Mouse (Mus musculus): Measurements from ENCODE around the gene Ssc5d.

DNA sequence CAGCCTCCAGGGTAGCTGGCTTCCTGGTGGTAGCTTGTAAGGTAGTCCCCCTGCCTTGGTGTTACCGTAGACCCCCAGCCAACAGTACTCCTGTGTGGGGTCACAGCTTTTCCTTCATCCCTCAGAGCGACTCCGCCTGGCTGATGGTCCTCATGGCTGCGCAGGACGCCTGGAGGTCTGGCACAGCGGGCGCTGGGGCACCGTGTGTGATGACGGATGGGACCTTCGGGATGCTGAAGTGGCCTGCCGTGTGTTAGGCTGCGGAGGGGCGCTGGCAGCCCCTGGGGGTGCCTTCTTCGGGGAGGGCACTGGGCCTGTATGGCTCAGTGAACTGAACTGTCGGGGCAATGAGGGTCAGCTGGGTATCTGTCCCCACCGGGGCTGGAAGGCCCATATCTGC, 1.3 kb downstream of the Ssc5d start:
- no peak for TF ChIP-seq CTCF (IDR thresholded peaks at IDR 0.05; ENCODE audit: low read depth, low read length)
- TF ChIP-seq POLR2A (IDR thresholded peaks at IDR 0.05; ENCODE audit: borderline replicate concordance, low read depth, low read length) = no peak
